Mouse (Mus musculus) hindbrain, embryonic 12.5 days (tissue): ENCODE data around the gene 1700056E22Rik. TPM values are rescaled to one million over a fixed set of nuclear protein-coding genes. Genes with fewer than 3 reads are reported as not detected.

Experiments
- ATAC-seq: fragments of 200-750 bp; cut with Nextera tagmentation; 2 replicates; pipeline ENCODE4 v1.8.0; 2017; ENCODE audit warnings: moderate TSS enrichment; ENCODE audit not compliant: low FRiP score
- H3K27ac ChIP-seq: fragments of 300-500 bp; sonication (generic); 2 replicates; pipeline ENCODE4 v1.5.1; 2016; ENCODE audit warnings: mild to moderate bottlenecking
- H3K27me3 ChIP-seq: fragments of 300-500 bp; sonication (generic); 2 replicates; pipeline ENCODE4 v1.6.1; 2016; ENCODE audit warnings: mild to moderate bottlenecking
- H3K36me3 ChIP-seq: fragments of 300-500 bp; sonication (generic); 2 replicates; pipeline ENCODE4 v1.6.1; 2016; ENCODE audit warnings: mild to moderate bottlenecking
- H3K4me1 ChIP-seq: fragments of 300-500 bp; sonication (generic); 2 replicates; pipeline ENCODE4 v1.6.1; 2016
- H3K4me2 ChIP-seq: fragments of 300-500 bp; sonication (generic); replicated peaks from 2 replicates; pipeline ENCODE4 v1.6.1; 2016; ENCODE audit warnings: mild to moderate bottlenecking
- H3K4me3 ChIP-seq: fragments of 300-500 bp; sonication (generic); 2 replicates; pipeline ENCODE4 v1.5.1; 2016; ENCODE audit warnings: mild to moderate bottlenecking
- H3K9ac ChIP-seq: fragments of 300-500 bp; sonication (generic); 2 replicates; pipeline ENCODE4 v1.6.1; 2016; ENCODE audit warnings: mild to moderate bottlenecking, moderate library complexity
- H3K9me3 ChIP-seq: fragments of 300-500 bp; sonication (generic); replicated peaks from 2 replicates; pipeline ENCODE4 v1.6.1; 2016; ENCODE audit warnings: mild to moderate bottlenecking
- WGBS: fragments of 180-500 bp; shearing (Covaris S2); methylation state at CpG from one replicate; pipeline ENCODE4 v1.1.7; 2016; 5-methylcytosine and 5-hydroxymethylcytosine counted together
- polyA plus RNA-seq: library from polyadenylated mRNA; unstranded; fragments of >200 nt; fragmentation: Nextera tagmentation; extraction: Ambion mirVana; gene quantifications from 2 replicates; pipeline ENCODE4 v1.2.1, GENCODE M21; 2016

1700056E22Rik gene
- polyA plus RNA-seq, 1 experiment from 2014 or later: 1.7 TPM

GRCm38 (mm10) chr1:184011311-184011710, 22.8 kb downstream of the 1700056E22Rik start:
- Histone ChIP-seq H3K4me2 (no peak overlapping the region), H3K9me3 (no peaks in the 10 kb centered on the region), H3K4me3 (no peak overlapping the region), H3K4me1 (peaks cover under 1% of the 10 kb centered on the region; the same call in 1 of the 2 replicates), H3K27ac (no peak overlapping the region), H3K9ac (no peak overlapping the region), H3K27me3 (no peaks in the 10 kb centered on the region), H3K36me3 (no peaks in the 10 kb centered on the region)
- 96% methylated on average over 6 of the region's 6 CpGs for WGBS
- no peak for ATAC-seq

GRCm38 (mm10) chr1:184006086-184006485, 28.0 kb downstream of the 1700056E22Rik start:
- no peaks in the 10 kb centered on the region for H3K9me3 ChIP-seq
- H3K27me3 ChIP-seq: no peaks in the 10 kb centered on the region
- no peak overlapping the region for H3K27ac ChIP-seq
- H3K9ac ChIP-seq: no peak overlapping the region
- no peak overlapping the region for H3K4me2 ChIP-seq
- H3K4me3 ChIP-seq: no peak overlapping the region
- H3K36me3 ChIP-seq: no peaks in the 10 kb centered on the region
- H3K4me1 ChIP-seq: peaks cover 6% of the 10 kb centered on the region
- no peak for ATAC-seq

DNA sequence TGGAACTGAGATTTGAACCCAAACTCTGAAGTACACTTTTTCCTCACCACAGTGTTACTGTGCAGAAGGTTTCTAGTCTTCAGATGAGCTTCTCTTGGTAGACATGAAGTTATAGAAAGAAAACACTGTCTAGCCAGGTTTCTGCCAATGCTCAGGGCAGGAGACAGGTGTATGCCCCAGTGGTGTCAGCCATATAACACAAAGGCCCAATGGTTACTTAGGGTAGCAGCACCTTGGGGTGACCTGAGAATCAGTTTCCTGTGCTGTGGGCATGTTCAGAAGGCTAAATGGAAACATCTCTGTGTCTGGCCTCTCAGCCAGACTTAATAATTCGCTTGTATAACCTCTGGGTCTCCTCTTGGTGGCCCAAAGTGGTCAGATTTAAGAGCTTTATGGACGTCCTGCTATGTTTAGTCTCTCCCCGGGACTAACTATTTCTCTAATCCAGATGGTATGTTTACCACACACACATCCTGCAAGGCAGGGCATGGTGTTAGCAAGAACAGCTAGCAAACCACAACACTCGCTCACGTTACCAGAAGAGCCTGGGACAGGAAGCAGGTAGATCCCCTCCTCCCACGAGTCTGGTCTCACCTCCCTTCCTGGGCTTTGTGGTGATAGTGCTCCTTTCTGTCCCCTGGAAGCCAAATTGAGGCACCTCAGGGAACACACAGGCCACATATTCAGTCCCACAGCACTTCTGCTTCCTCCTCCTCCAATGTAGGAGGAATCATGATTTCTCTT, 28.6 kb downstream of the 1700056E22Rik start:
- Histone ChIP-seq H3K27me3 (no peaks in the 10 kb centered on the region), H3K4me2 (no peak overlapping the region), H3K9ac (no peak overlapping the region), H3K4me1 (peaks cover 6% of the 10 kb centered on the region), H3K27ac (no peak overlapping the region), H3K9me3 (no peaks in the 10 kb centered on the region), H3K36me3 (no peaks in the 10 kb centered on the region), H3K4me3 (no peak overlapping the region)
- WGBS: 74% methylated on average over 6 of the region's 6 CpGs
- ATAC-seq: no peak

DNA sequence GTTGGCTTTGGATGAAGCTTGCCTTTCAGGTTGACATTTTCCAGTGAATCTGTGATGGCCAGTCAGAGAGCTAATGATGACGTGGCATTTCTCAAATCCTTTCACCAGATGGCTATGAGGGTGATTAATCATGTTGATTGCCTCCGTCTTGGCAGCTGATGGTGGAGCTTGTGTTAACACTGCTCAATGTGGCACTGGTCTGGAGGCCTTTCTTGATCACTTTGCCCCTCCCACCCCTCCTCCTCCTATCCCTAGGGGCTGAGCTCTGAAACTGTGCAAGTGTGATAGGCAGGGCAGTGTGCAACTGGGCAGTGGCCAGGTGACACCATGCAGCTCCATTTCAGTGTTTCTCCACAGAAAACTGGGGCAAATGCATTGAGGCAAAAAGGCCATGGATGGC, 29.8 kb downstream of the 1700056E22Rik start:
- H3K36me3 ChIP-seq: no peaks in the 10 kb centered on the region
- H3K9me3 ChIP-seq: no peaks in the 10 kb centered on the region
- H3K4me1 ChIP-seq: peaks cover 6% of the 10 kb centered on the region
- H3K4me3 ChIP-seq: no peak overlapping the region
- no peaks in the 10 kb centered on the region for H3K27me3 ChIP-seq
- no peak overlapping the region for H3K27ac ChIP-seq
- H3K4me2 ChIP-seq: no peak overlapping the region
- ATAC-seq: peak; percentile 43
- H3K9ac ChIP-seq: no peak overlapping the region
- 54% methylated on average over 2 of the region's 2 CpGs for WGBS

DNA sequence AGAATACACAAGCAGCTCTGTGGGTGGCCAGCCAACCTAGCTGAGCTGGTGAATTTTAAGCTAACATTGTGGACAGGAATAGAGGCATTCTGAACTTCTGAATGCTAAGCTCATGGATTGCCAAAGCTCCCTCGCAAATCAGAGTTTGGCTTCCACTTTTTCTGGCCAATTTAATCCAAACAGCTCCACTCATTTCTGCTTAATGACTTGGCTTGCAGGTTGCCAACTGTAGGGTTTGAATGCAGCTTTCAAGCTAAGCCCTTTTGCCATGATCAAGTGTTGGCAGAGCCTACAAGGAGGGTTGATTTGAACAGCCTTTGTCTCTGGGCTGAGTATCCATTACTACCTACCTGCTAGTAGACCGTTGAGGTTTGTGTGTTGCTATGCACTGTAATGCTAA, 31.6 kb downstream of the 1700056E22Rik start:
- no peaks in the 10 kb centered on the region for H3K9me3 ChIP-seq
- H3K4me3 ChIP-seq: no peak overlapping the region
- no peak overlapping the region for H3K27ac ChIP-seq
- H3K4me1 ChIP-seq: peaks cover 6% of the 10 kb centered on the region
- H3K27me3 ChIP-seq: no peaks in the 10 kb centered on the region
- no peak overlapping the region for H3K4me2 ChIP-seq
- H3K9ac ChIP-seq: no peak overlapping the region
- no peak for ATAC-seq
- 83% methylated on average over 2 of the region's 2 CpGs for WGBS
- H3K36me3 ChIP-seq: no peaks in the 10 kb centered on the region

- H3K4me3 ChIP-seq: no peak overlapping the region
- H3K27me3 ChIP-seq: no peaks in the 10 kb centered on the region
- ATAC-seq: no peak
- H3K36me3 ChIP-seq: no peaks in the 10 kb centered on the region
- H3K27ac ChIP-seq: no peak overlapping the region
- no peak overlapping the region for H3K9ac ChIP-seq
- no peak overlapping the region for H3K4me2 ChIP-seq
- no peaks in the 10 kb centered on the region for H3K9me3 ChIP-seq
- no peaks in the 10 kb centered on the region for H3K4me1 ChIP-seq
- WGBS: 69% methylated on average over 2 of the region's 2 CpGs
Measured at GRCm38 (mm10) chr1:183997207-183997606, 36.9 kb downstream of the 1700056E22Rik start.

- H3K9ac ChIP-seq: no peak overlapping the region
- no peaks in the 10 kb centered on the region for H3K9me3 ChIP-seq
- H3K27ac ChIP-seq: no peak overlapping the region
- H3K4me3 ChIP-seq: no peak overlapping the region
- no peak for ATAC-seq
- no peaks in the 10 kb centered on the region for H3K4me1 ChIP-seq
- H3K36me3 ChIP-seq: no peaks in the 10 kb centered on the region
- 84% methylated on average over 2 of the region's 2 CpGs for WGBS
- no peaks in the 10 kb centered on the region for H3K27me3 ChIP-seq
- H3K4me2 ChIP-seq: no peak overlapping the region
Measured at GRCm38 (mm10) chr1:183991921-183992320, 42.2 kb downstream of the 1700056E22Rik start.

GRCm38 (mm10) chr1:183987711-183988245, 46.3 kb downstream of the 1700056E22Rik start:
- Histone ChIP-seq H3K4me1 (no peaks in the 10 kb centered on the region), H3K4me2 (no peak overlapping the region), H3K36me3 (no peaks in the 10 kb centered on the region), H3K27me3 (no peaks in the 10 kb centered on the region), H3K4me3 (no peak overlapping the region), H3K9ac (no peak overlapping the region), H3K9me3 (no peaks in the 10 kb centered on the region), H3K27ac (no peak overlapping the region)
- no peak for ATAC-seq
- WGBS: 97% methylated on average over 7 of the region's 7 CpGs

Other genes with a start within 250 kb of the 1700056E22Rik start
- 7.5 and 8.0 TPM in 2 replicates for gene Dusp10, start 21.0 kb downstream of the 1700056E22Rik start, polyA plus RNA-seq